Mouse (Mus musculus) intestine, embryonic 16.5 days (tissue): ENCODE measurements around the gene Pgr. TPM values are rescaled to one million over a fixed set of nuclear protein-coding genes. Genes with fewer than 3 reads are reported as not detected.

Experiments used
- ATAC-seq: fragments of 200-750 bp; cut with Nextera tagmentation; 2 replicates; pipeline ENCODE4 v1.8.0; 2017; ENCODE audit warnings: moderate TSS enrichment, moderate library complexity
- H3K27ac ChIP-seq: fragments of 300-500 bp; sonication (generic); 2 replicates; pipeline ENCODE4 v1.5.1; 2014; ENCODE audit warnings: mild to moderate bottlenecking, low read length
- H3K27me3 ChIP-seq: fragments of 300-500 bp; sonication (generic); replicated peaks from 2 replicates; pipeline ENCODE4 v1.6.1; 2014; ENCODE audit warnings: low read length, control low read depth, mixed read lengths; ENCODE audit not compliant: control insufficient read depth, insufficient read depth
- H3K36me3 ChIP-seq: fragments of 300-500 bp; sonication (generic); 2 replicates; pipeline ENCODE4 v1.6.1; 2014; ENCODE audit warnings: low read length, control low read depth; ENCODE audit not compliant: control insufficient read depth, insufficient read depth
- H3K4me1 ChIP-seq: fragments of 300-500 bp; sonication (generic); 2 replicates; pipeline ENCODE4 v1.6.1; 2014; ENCODE audit warnings: low read length, control low read depth, mixed read lengths; ENCODE audit not compliant: control insufficient read depth, insufficient read depth
- H3K4me2 ChIP-seq: fragments of 300-500 bp; sonication (generic); 2 replicates; pipeline ENCODE4 v1.6.1; 2014; ENCODE audit warnings: low read depth, low read length, control low read depth
- H3K4me3 ChIP-seq: fragments of 300-500 bp; sonication (generic); 2 replicates; pipeline ENCODE4 v1.5.1; 2014; ENCODE audit warnings: mild to moderate bottlenecking, low read length
- H3K9ac ChIP-seq: fragments of 300-500 bp; sonication (generic); 2 replicates; pipeline ENCODE4 v1.6.1; 2014; ENCODE audit warnings: low read depth, low read length
- H3K9me3 ChIP-seq: fragments of 300-500 bp; sonication (generic); 2 replicates; pipeline ENCODE4 v1.6.1; 2016; ENCODE audit warnings: low read length, control low read depth; ENCODE audit not compliant: control insufficient read depth
- WGBS: fragments of 180-500 bp; shearing (Covaris S2); extraction: QIAGEN DNeasy Blood & Tissue Kit; methylation state at CpG from one replicate; pipeline ENCODE4 v1.1.7; 2014; 5-methylcytosine and 5-hydroxymethylcytosine counted together
- polyA plus RNA-seq: library from polyadenylated mRNA; unstranded; fragments of >200 nt; fragmentation: Nextera tagmentation; extraction: Ambion mirVana; gene quantifications from 2 replicates; pipeline ENCODE4 v1.2.1, GENCODE M21; 2015

Gene Pgr
- polyA plus RNA-seq, 1 experiment from 2014 or later = 0.07 TPM

GRCm38 (mm10) chr9:8937753-8938152, 38.1 kb downstream of the Pgr start:
- no peaks in the 10 kb centered on the region for H3K9me3 ChIP-seq
- H3K27me3 ChIP-seq = no peaks in the 10 kb centered on the region
- H3K27ac ChIP-seq = no peak overlapping the region
- ATAC-seq = no peak
- 28% methylated on average over 1 of the region's 1 CpGs for WGBS
- H3K9ac ChIP-seq = no peak overlapping the region
- H3K36me3 ChIP-seq = no peaks in the 10 kb centered on the region
- no peaks in the 10 kb centered on the region for H3K4me1 ChIP-seq
- H3K4me3 ChIP-seq = no peak overlapping the region
- no peak overlapping the region for H3K4me2 ChIP-seq

- no peaks in the 10 kb centered on the region for H3K27me3 ChIP-seq
- no peak for ATAC-seq
These were observed 53.7 kb downstream of the Pgr start for GRCm38 (mm10) chr9:8953306-8953705.

GRCm38 (mm10) chr9:8964512-8965133, 65.0 kb downstream of the Pgr start:
- no peak overlapping the region for H3K27ac ChIP-seq
- ATAC-seq = no peak
- 62% methylated on average over 8 of the region's 8 CpGs for WGBS
- no peaks in the 10 kb centered on the region for H3K9me3 ChIP-seq
- no peak overlapping the region for H3K4me3 ChIP-seq
- no peaks in the 10 kb centered on the region for H3K36me3 ChIP-seq
- no peak overlapping the region for H3K4me2 ChIP-seq
- H3K4me1 ChIP-seq = no peaks in the 10 kb centered on the region
- no peaks in the 10 kb centered on the region for H3K27me3 ChIP-seq
- H3K9ac ChIP-seq = no peak overlapping the region

More at GRCm38 (mm10) chr9:8953306-8953705, 53.7 kb downstream of the Pgr start:
- no peak overlapping the region for H3K4me3 ChIP-seq
- H3K9me3 ChIP-seq = no peaks in the 10 kb centered on the region
- H3K4me2 ChIP-seq = no peak overlapping the region
- no peak overlapping the region for H3K9ac ChIP-seq
- no peak overlapping the region for H3K27ac ChIP-seq
- H3K36me3 ChIP-seq = no peaks in the 10 kb centered on the region
- H3K4me1 ChIP-seq = no peaks in the 10 kb centered on the region

GRCm38 (mm10) chr9:8970240-8970639, 70.6 kb downstream of the Pgr start:
- ATAC-seq = peak; percentile 65; the same call in 1 of the 2 replicates
- H3K27ac ChIP-seq = no peak overlapping the region
- H3K36me3 ChIP-seq = no peaks in the 10 kb centered on the region
- H3K9ac ChIP-seq = no peak overlapping the region
- no peaks in the 10 kb centered on the region for H3K27me3 ChIP-seq
- 41% methylated on average over 7 of the region's 7 CpGs for WGBS
- no peaks in the 10 kb centered on the region for H3K9me3 ChIP-seq
- H3K4me2 ChIP-seq = no peak overlapping the region
- H3K4me3 ChIP-seq = no peak overlapping the region
- no peaks in the 10 kb centered on the region for H3K4me1 ChIP-seq

GRCm38 (mm10) chr9:8971491-8971890, 71.9 kb downstream of the Pgr start, which contains the start of gene Gm16485:
TSS of gene Gm16485 (plus strand) at chr9:8971791.
- 67% methylated on average over 2 of the region's 2 CpGs for WGBS
- H3K4me2 ChIP-seq = no peak within 1 kb of the TSS

GRCm38 (mm10) chr9:8977775-8978174, 78.1 kb downstream of the Pgr start:
- Histone ChIP-seq H3K36me3 (no peaks in the 10 kb centered on the region), H3K9me3 (no peaks in the 10 kb centered on the region), H3K9ac (no peak overlapping the region), H3K4me3 (no peak overlapping the region), H3K4me1 (no peaks in the 10 kb centered on the region), H3K27me3 (no peaks in the 10 kb centered on the region), H3K27ac (no peak overlapping the region), H3K4me2 (no peak overlapping the region)
- WGBS = 52% methylated on average over 2 of the region's 2 CpGs
- ATAC-seq = no peak

More at GRCm38 (mm10) chr9:8971491-8971890, 71.9 kb downstream of the Pgr start, which contains the start of gene Gm16485:
- Histone ChIP-seq H3K4me1 (no peaks in the 10 kb centered on the region), H3K27me3 (no peaks in the 10 kb centered on the region), H3K36me3 (no peaks in the 10 kb centered on the region), H3K9ac (no peak within 1 kb of the TSS), H3K27ac (no peak within 1 kb of the TSS), H3K4me3 (no peak within 1 kb of the TSS), H3K9me3 (no peaks in the 10 kb centered on the region)
- no peak for ATAC-seq

GRCm38 (mm10) chr9:8982315-8982714, 82.7 kb downstream of the Pgr start:
- Histone ChIP-seq H3K36me3 (no peaks in the 10 kb centered on the region), H3K4me1 (no peaks in the 10 kb centered on the region), H3K4me3 (no peak overlapping the region), H3K27ac (no peak overlapping the region), H3K9me3 (no peaks in the 10 kb centered on the region), H3K9ac (no peak overlapping the region), H3K4me2 (no peak overlapping the region), H3K27me3 (no peaks in the 10 kb centered on the region)
- 78% methylated on average over 3 of the region's 3 CpGs for WGBS
- no peak for ATAC-seq

- H3K36me3 ChIP-seq = 0 out of 2 replicates have a peak, but pooled peaks cover 5% of the 10 kb centered on the region
- 72% methylated on average over 2 of the region's 2 CpGs for WGBS
- H3K9me3 ChIP-seq = no peaks in the 10 kb centered on the region
- H3K4me2 ChIP-seq = no peak overlapping the region
- H3K9ac ChIP-seq = no peak overlapping the region
- no peaks in the 10 kb centered on the region for H3K4me1 ChIP-seq
- H3K4me3 ChIP-seq = no peak overlapping the region
- H3K27me3 ChIP-seq = no peaks in the 10 kb centered on the region
- no peak for ATAC-seq
- no peak overlapping the region for H3K27ac ChIP-seq
These were observed 96.9 kb downstream of the Pgr start for GRCm38 (mm10) chr9:8996494-8996893.

- no peaks in the 10 kb centered on the region for H3K9me3 ChIP-seq
- H3K27me3 ChIP-seq = no peaks in the 10 kb centered on the region
- no peak overlapping the region for H3K9ac ChIP-seq
- no peak overlapping the region for H3K4me2 ChIP-seq
- no peaks in the 10 kb centered on the region for H3K4me1 ChIP-seq
- H3K27ac ChIP-seq = no peak overlapping the region
- H3K4me3 ChIP-seq = no peak overlapping the region
- peaks cover 5% of the 10 kb centered on the region; the same call in 1 of the 2 replicates for H3K36me3 ChIP-seq
- ATAC-seq = no peak
These were observed 101.5 kb downstream of the Pgr start for GRCm38 (mm10) chr9:9001170-9001569.

GRCm38 (mm10) chr9:9015108-9015507, 115.5 kb downstream of the Pgr start:
- no peak overlapping the region for H3K9ac ChIP-seq
- H3K27me3 ChIP-seq = no peaks in the 10 kb centered on the region
- no peaks in the 10 kb centered on the region for H3K36me3 ChIP-seq
- ATAC-seq = no peak
- no peak overlapping the region for H3K4me3 ChIP-seq
- no peaks in the 10 kb centered on the region for H3K4me1 ChIP-seq
- H3K4me2 ChIP-seq = no peak overlapping the region
- WGBS = 91% methylated on average over 2 of the region's 2 CpGs
- H3K9me3 ChIP-seq = no peaks in the 10 kb centered on the region
- no peak overlapping the region for H3K27ac ChIP-seq
